Mouse (Mus musculus) telencephalon, adult 2 months (tissue): ENCODE measurements around the gene Vmp1.

Source experiments
- DNase-seq: peaks from one replicate; pipeline ENCODE4 v3.0.0-alpha.2; 2011; ENCODE audit warnings: low read depth, low spot score

Vmp1 gene

DNA sequence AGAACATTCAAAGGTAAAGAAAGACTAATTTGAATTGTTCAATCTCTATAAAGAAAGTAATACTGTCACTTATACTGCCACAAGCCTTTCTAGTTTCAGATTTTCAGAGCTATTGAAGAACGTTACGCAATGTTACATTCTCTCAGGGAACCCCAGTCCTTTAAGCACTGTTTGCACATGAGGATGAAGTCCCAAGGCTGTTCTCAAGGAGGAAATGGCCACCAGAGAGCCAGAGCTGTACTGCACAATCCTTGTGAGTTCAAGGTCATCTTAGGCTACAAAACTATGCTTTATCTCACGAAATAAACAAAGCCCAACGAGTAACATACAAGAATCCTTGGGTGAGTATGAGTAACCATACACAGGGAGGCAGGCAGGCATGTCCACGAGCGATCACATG lies 49.2 kb downstream of the Vmp1 start:
- no peak for DNase-seq

GRCm38 (mm10) chr11:86629941-86630340 lies 53.7 kb downstream of the Vmp1 start:
- no peak for DNase-seq

DNA sequence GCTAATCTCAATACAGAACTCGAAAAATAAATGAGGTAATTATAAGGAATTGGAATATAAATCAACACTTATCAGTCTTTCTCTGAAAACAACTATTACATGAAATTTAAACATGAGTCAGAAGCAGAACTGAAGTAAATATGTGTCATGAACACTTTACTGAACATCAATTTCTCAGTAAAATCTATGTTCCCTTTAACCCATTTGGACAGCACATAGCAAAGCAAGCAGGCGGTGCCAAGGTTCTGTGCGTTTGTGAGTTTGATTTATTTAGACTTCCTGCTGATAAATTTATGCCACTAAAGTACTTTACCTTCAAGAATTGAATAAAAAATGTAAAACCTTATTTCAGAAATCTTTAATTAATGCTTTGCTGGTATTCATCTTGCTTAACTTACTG lies 54.2 kb downstream of the Vmp1 start:
- DNase-seq: no peak

DNA sequence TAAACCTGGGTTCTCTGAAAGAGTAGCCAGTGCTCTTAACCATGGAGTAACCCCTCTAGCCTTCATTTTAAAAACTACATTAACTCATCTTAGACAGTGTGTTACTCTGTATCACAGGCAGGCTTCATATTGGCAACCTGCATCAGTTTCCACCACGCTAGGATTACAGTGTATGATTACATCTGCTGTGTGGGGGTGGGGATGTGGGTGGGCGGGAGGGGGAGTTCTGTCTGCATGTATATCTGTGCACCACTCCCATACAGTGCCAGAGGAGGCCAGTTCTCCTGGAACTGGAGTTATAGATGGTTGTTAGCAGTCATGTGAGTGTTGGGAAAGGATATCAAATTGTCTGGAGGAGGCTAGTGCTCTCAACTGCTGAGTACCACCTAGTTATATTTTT lies 55.2 kb downstream of the Vmp1 start:
- no peak for DNase-seq

DNA sequence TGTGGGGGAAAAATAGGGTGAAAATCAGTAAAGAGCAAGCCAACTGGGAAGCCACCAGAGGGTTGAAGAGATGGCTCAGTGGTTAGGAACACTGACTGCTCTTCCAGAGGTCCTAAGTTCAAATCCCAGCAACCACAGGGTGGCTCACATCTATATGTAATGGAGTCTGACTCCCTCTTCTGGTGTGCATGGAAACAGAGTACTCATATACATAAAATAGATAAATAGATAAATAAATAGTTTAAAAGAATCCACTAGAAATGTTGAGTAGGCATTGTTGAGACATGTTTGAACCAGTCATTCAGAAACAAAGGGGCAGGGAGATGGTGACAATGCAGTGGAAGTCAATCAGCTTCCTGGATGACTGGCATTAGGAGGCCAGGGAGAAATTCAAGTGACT lies 56.0 kb downstream of the Vmp1 start:
- DNase-seq: no peak

DNA sequence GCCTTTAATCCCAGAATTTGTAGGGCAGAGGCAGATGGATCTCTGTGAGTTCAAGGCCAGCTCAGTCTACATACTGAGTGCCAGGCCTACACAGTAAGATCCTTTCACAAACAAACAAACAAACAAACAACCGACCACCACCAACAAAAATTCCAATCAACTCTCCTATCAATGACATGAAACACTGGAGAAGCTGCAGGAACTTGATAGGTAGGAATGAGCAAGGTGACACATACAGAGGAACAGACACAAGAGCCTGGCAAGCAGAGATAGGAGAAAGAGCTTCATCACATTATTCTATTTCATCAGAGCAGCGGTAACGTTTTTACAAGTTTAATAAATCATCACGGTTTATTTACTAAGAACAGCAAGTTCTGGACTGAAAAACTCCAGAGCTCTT lies 56.9 kb downstream of the Vmp1 start:
- DNase-seq: no peak

- no peak for DNase-seq
Measured at GRCm38 (mm10) chr11:86624237-86624941, 59.2 kb downstream of the Vmp1 start.

- no peak for DNase-seq
Measured at GRCm38 (mm10) chr11:86623402-86624010, 60.1 kb downstream of the Vmp1 start.

DNA sequence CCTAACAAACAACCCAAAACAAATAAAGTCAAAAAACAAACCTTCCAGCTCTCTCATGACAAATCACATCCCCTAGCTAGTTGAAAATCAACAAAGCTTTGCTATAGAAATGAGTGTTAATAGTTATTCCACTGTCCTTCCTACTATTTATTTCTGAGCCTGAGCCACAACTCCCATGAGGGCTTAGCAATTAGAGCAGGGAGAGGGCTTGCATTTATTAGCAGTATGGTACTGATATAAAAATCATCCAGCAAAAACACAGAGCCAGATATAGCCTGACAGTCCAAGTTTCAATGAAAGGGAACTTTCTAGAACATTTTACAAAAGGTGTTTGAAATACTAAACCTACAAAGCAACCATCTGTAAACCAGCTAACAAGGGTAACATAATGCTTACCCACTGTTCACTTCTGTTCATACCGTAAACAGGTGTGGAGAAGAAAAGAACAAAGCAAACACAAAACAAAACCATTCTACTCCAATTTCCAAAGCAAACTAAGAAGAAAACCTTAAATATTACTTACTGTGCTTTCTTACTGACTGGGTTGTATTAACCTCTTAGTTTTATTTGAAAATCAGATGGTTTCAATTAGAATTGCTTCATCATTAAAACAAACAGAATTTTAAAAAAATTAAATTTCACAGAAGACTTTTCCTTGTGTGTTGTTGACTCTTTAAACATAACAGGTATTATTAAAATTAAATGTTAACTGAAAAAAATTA lies 61.3 kb downstream of the Vmp1 start:
- DNase-seq: no peak

- no peak for DNase-seq
Measured at GRCm38 (mm10) chr11:86621139-86621538, 62.5 kb downstream of the Vmp1 start.

- no peak for DNase-seq
Measured at GRCm38 (mm10) chr11:86618548-86619335, 64.9 kb downstream of the Vmp1 start.

- DNase-seq: no peak
Measured at GRCm38 (mm10) chr11:86614607-86615006, 69.0 kb downstream of the Vmp1 start.

DNA sequence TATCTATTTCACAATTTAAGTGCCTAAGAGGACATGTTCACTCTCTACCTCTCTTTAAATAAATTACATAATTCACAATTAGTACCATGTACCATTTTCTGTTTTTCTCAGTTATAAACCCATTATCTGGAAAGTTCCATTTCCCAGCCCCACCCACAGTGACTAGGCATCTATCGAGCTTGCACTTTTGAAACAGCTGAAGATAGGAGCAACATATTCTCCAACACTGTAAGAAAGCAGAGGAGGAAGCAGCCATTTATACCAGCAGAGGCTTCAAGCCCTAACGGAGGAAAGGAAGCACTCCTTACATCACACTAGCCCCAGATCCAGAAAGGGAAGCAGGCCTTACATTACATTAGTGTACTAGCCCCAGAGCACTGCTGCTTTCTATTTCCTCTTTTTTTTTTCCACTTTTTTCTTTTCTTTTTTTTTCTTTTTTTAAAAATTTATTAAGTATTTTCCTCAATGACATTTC lies 69.5 kb downstream of the Vmp1 start:
- DNase-seq: peak; percentile 33

- no peak for DNase-seq
Measured at GRCm38 (mm10) chr11:86611991-86612390, 71.6 kb downstream of the Vmp1 start.

DNA sequence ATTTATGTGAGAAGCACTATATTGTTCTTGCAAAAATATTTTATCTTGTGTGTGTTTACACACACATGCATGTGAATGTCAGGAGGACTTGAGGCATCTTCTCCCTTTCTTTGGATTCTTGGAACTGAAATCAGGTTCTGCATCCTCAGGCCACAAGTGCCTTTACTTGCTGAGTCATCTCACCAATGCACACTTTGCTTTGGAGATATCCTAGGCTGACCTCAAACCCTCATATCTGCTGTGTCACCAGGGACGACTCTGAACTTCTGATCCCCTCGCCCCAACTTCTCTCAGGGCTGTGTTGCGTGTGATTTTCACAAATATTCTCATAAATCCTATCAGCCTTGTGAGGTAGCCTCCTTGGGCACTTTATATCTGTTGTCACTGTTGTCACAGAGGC lies 73.4 kb downstream of the Vmp1 start:
- no peak for DNase-seq

- DNase-seq: no peak
Measured at GRCm38 (mm10) chr11:86607808-86608350, 75.8 kb downstream of the Vmp1 start.

GRCm38 (mm10) chr11:86606621-86607339 lies 76.9 kb downstream of the Vmp1 start:
- DNase-seq: no peak

- DNase-seq: no peak
Measured at GRCm38 (mm10) chr11:86604732-86605520, 78.7 kb downstream of the Vmp1 start.

GRCm38 (mm10) chr11:86604289-86604688 lies 79.3 kb downstream of the Vmp1 start:
- no peak for DNase-seq

- no peak for DNase-seq
Measured at GRCm38 (mm10) chr11:86603719-86604118, 79.9 kb downstream of the Vmp1 start.
